Mouse (Mus musculus) liver, adult 2 months (tissue): ENCODE measurements around the gene Srrd.

Source experiments
- CTCF ChIP-seq: fragments of 200-500 bp; IDR thresholded peaks from 2 replicates; pipeline ENCODE4 v1.5.1; 2011; ENCODE audit warnings: low read depth, low read length, control low read depth
- POLR2A ChIP-seq: fragments of 200-500 bp; IDR thresholded peaks from 2 replicates; pipeline ENCODE4 v1.6.1; 2011; ENCODE audit warnings: low read length, control low read depth; ENCODE audit not compliant: insufficient read depth; ENCODE audit errors: extremely low read depth

- TF ChIP-seq CTCF (no peak), POLR2A (no peak)
Observed at GRCm38 (mm10) chr5:112305842-112306241, 37.0 kb downstream of the Srrd start.
